Mouse (Mus musculus) G1E-ER4 (cell line): ENCODE measurements around the gene Pwp1. TPM values are rescaled to one million over a fixed set of nuclear protein-coding genes. Genes with fewer than 3 reads are reported as not detected.
"Not testable (repeated sequence)": the region's sequence is repeated elsewhere in the genome, so short reads cannot be mapped to it uniquely, and the experiment has no call there.

Experiments
- GATA1 ChIP-seq: IDR thresholded peaks from one replicate; pipeline ENCODE4 v1.8.0; 2012; ENCODE audit warnings: low read length, inconsistent platforms
- polyA plus RNA-seq: library from polyadenylated mRNA; stranded (reverse); fragments of >175 nt; gene quantifications from 2 replicates; pipeline ENCODE4 v1.2.3, GENCODE M21; 2012

Gene Pwp1
- 40.6 and 51.5 TPM in 2 replicates for polyA plus RNA-seq

- TF ChIP-seq GATA1, result not testable (repeated sequence)
Observed at GRCm38 (mm10) chr10:85829085-85829853, at the start of gene Pwp1. Pwp1 (plus strand) TSS chr10:85829494.

GRCm38 (mm10) chr10:85846105-85846862 lies 17.0 kb downstream of the Pwp1 start:
- TF ChIP-seq GATA1, result no peak

- no peak for TF ChIP-seq GATA1
Observed at GRCm38 (mm10) chr10:85871698-85872478, 42.6 kb downstream of the Pwp1 start.

- TF ChIP-seq GATA1, result no peak
Observed at GRCm38 (mm10) chr10:85872479-85872773, 43.1 kb downstream of the Pwp1 start.

GRCm38 (mm10) chr10:85873861-85874544 lies 44.7 kb downstream of the Pwp1 start:
- TF ChIP-seq GATA1, result no peak

- TF ChIP-seq GATA1, result no peak
Observed at GRCm38 (mm10) chr10:85875812-85876211, 46.5 kb downstream of the Pwp1 start.

- no peak for TF ChIP-seq GATA1
Observed at GRCm38 (mm10) chr10:85879886-85880486, 50.7 kb downstream of the Pwp1 start.

- no peak for TF ChIP-seq GATA1
Observed at GRCm38 (mm10) chr10:85916498-85917309, 87.4 kb downstream of the Pwp1 start, which contains the start of gene Prdm4. Prdm4 (minus strand) TSS chr10:85917142.

GRCm38 (mm10) chr10:85927676-85928445 lies 98.6 kb downstream of the Pwp1 start, which contains the start of gene Ascl4:
Ascl4 (plus strand) TSS chr10:85927681.
- TF ChIP-seq GATA1, result no peak

GRCm38 (mm10) chr10:85928499-85929207 lies 99.4 kb downstream of the Pwp1 start:
- no peak for TF ChIP-seq GATA1

- no peak for TF ChIP-seq GATA1
Observed at GRCm38 (mm10) chr10:85929208-85929591, 99.9 kb downstream of the Pwp1 start.

GRCm38 (mm10) chr10:85929962-85930361 lies 100.7 kb downstream of the Pwp1 start:
- no peak for TF ChIP-seq GATA1

- TF ChIP-seq GATA1, result no peak
Observed at GRCm38 (mm10) chr10:85936280-85936965, 107.1 kb downstream of the Pwp1 start.

Other genes with a start within 250 kb of the Pwp1 start
- 10.0 and 14.5 TPM in 2 replicates for gene Prdm4, start 87.6 kb downstream of the Pwp1 start, polyA plus RNA-seq
- gene Ascl4, start 98.2 kb downstream of the Pwp1 start, polyA plus RNA-seq, result not detected in 2 replicates
- gene Rtcb, start 128.3 kb downstream of the Pwp1 start, polyA plus RNA-seq, result 57.7 and 66.8 TPM in 2 replicates
- not detected in 2 replicates for gene Bpifc, start 182.4 kb downstream of the Pwp1 start, polyA plus RNA-seq
- gene Fbxo7, start 192.5 kb downstream of the Pwp1 start, polyA plus RNA-seq, result 21.8 and 29.7 TPM in 2 replicates